Mouse (Mus musculus): ENCODE data around the gene Maml2. TPM values are rescaled to one million over a fixed set of nuclear protein-coding genes. Genes with fewer than 3 reads are reported as not detected.
A peak's percentile ranks its signal among the peaks of the same experiment; 100 is the strongest.

Maml2 gene
- polyA plus RNA-seq, 1 experiment from 2014 or later, result 9.5 TPM

DNA sequence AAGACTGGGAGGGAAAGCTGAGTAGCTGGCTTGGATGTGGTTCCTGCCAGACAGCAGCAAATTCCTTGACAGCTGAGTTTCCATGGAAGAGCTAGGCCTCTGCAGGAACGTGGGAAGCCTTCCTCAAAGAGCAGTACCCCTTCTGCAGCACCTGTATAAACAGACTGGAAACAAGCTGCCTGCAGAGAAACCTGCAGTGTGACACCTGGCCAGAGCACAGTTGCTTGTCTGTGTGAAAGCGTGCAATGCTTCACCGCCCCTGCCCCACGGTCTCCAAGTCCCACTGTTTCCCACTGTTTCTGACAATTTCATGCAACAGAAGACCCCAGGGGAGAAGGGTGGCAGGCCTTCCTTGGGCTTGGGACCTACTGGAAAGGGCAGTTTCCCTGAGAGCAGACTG is 241.8 kb downstream of the Maml2 start:
- H3K4me2 ChIP-seq, result no peak overlapping the region
- no peaks in the 10 kb centered on the region for H3K36me3 ChIP-seq
- WGBS, result 71% methylated on average over 4 of the region's 4 CpGs
- H3K4me3 ChIP-seq, result no peak overlapping the region
- no peak for ATAC-seq (replicated peaks; ENCODE audit: insufficient number of reproducible peaks, insufficient read depth, low FRiP score, low read depth)
- H3K27ac ChIP-seq, result no peak overlapping the region
- no peaks in the 10 kb centered on the region for H3K9me3 ChIP-seq (replicated peaks)
- H3K9ac ChIP-seq, result no peak overlapping the region
- no peaks in the 10 kb centered on the region for H3K27me3 ChIP-seq
- H3K4me1 ChIP-seq (replicated peaks), result peaks cover 22% of the 10 kb centered on the region

DNA sequence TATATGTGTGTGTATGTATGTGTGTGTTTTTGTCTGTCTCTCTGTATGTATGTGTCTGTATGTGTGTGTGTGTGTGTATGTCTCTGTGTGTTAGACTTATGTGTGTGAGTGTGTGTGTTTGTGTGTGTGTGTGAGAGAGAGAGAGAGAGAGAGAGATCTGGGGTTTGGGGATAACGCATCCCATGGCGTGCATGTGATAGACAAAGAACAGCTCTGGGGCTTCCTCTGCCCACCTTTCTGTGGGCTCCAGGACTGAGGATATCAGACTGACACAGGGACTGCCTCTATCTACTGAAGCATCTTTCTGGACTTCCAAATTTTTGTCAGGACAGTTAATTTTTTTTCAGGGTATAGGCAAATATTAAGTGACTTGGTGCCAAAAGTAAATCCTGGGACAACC is 242.5 kb downstream of the Maml2 start:
- H3K36me3 ChIP-seq, result no peaks in the 10 kb centered on the region
- no peak overlapping the region for H3K4me3 ChIP-seq
- H3K9ac ChIP-seq, result no peak overlapping the region
- no peaks in the 10 kb centered on the region for H3K9me3 ChIP-seq (replicated peaks)
- ATAC-seq (replicated peaks; ENCODE audit: insufficient number of reproducible peaks, insufficient read depth, low FRiP score, low read depth), result no peak
- H3K4me2 ChIP-seq, result no peak overlapping the region
- H3K4me1 ChIP-seq (replicated peaks), result peaks cover 22% of the 10 kb centered on the region
- H3K27me3 ChIP-seq, result no peaks in the 10 kb centered on the region
- 90% methylated on average over 2 of the region's 2 CpGs for WGBS
- H3K27ac ChIP-seq, result no peak overlapping the region

DNA sequence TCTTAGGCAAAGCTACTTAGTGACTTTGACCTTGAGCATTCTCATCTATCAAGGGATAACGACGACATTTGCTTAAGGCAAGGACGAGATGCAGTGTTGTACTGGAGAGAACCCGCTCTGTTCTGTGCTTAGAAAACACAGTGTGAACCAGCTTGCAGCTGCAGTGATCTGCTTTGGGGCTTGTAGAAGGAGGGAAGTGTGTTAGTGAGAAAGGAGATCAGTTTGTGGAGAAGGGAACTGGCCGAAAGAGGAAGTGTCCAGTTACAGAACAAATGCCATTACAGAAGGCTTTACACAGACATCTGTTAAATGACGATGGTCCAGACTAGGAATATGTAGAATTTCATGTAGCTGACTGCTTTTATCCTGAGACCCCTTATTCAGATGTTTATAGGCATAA is 243.0 kb downstream of the Maml2 start:
- H3K4me1 ChIP-seq (replicated peaks), result peaks cover 22% of the 10 kb centered on the region
- H3K9me3 ChIP-seq (replicated peaks), result no peaks in the 10 kb centered on the region
- H3K27ac ChIP-seq, result peak overlapping the region; percentile 1; the same call in 1 of the 2 replicates
- no peak overlapping the region for H3K9ac ChIP-seq
- no peak overlapping the region for H3K4me2 ChIP-seq
- 45% methylated on average over 6 of the region's 6 CpGs for WGBS
- no peak overlapping the region for H3K4me3 ChIP-seq
- ATAC-seq (replicated peaks; ENCODE audit: insufficient number of reproducible peaks, insufficient read depth, low FRiP score, low read depth), result no peak
- H3K27me3 ChIP-seq, result no peaks in the 10 kb centered on the region
- no peaks in the 10 kb centered on the region for H3K36me3 ChIP-seq

DNA sequence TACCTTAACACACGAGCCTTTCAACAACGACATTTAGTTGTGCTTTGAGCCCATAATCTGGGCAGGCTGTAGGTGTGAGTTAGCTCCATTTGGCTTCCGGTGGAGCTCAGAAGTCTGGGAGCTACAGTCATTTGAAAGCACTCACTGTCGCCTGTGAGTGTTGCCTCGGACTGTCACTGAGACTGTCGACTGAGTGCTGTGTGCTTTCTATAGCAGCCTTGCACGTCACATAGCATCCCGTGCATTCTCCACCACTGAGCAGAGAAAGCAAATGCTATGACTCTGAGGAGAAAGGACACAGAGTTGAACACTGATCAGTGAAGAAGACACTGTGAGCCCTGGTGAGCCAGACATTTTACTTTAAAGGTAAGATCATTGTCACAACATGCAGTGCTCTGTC is 245.4 kb downstream of the Maml2 start:
- H3K36me3 ChIP-seq, result no peaks in the 10 kb centered on the region
- H3K9me3 ChIP-seq (replicated peaks), result no peaks in the 10 kb centered on the region
- no peak overlapping the region for H3K4me3 ChIP-seq
- ATAC-seq (replicated peaks; ENCODE audit: insufficient number of reproducible peaks, insufficient read depth, low FRiP score, low read depth), result peak; percentile 70
- H3K27me3 ChIP-seq, result no peaks in the 10 kb centered on the region
- H3K4me2 ChIP-seq, result peak overlapping the region; percentile 38
- H3K27ac ChIP-seq, result 0 out of 2 replicates have a peak overlapping the region, but pooled peaks have one; percentile 31
- H3K9ac ChIP-seq, result peak overlapping the region; percentile 34; the same call in 1 of the 2 replicates
- peaks cover 15% of the 10 kb centered on the region for H3K4me1 ChIP-seq (replicated peaks)
- 24% methylated on average over 8 of the region's 8 CpGs for WGBS

DNA sequence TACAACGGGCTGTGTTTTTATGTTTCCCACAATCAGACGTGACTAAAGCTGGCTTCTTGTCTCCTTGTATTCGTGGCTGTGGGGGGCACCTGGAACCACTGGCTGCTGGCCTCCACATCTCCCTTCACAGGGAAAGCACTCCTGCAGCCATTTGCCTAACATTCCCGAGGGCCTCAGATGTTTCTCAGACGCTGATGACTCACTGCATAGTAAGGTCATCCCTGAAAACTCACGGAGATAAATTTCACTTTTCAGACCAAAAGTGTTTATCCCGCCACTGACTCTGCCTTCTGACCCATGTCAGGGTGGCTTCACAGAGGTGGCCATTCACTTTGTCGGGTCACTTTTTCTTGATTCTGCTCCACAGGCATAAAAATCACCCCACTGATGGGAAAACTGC is 246.4 kb downstream of the Maml2 start:
- H3K27me3 ChIP-seq, result no peaks in the 10 kb centered on the region
- H3K36me3 ChIP-seq, result no peaks in the 10 kb centered on the region
- peaks cover 15% of the 10 kb centered on the region for H3K4me1 ChIP-seq (replicated peaks)
- H3K9ac ChIP-seq, result no peak overlapping the region
- WGBS, result 44% methylated on average over 8 of the region's 8 CpGs
- no peak overlapping the region for H3K27ac ChIP-seq
- no peak overlapping the region for H3K4me3 ChIP-seq
- no peaks in the 10 kb centered on the region for H3K9me3 ChIP-seq (replicated peaks)
- no peak for ATAC-seq (replicated peaks; ENCODE audit: insufficient number of reproducible peaks, insufficient read depth, low FRiP score, low read depth)
- H3K4me2 ChIP-seq, result no peak overlapping the region

DNA sequence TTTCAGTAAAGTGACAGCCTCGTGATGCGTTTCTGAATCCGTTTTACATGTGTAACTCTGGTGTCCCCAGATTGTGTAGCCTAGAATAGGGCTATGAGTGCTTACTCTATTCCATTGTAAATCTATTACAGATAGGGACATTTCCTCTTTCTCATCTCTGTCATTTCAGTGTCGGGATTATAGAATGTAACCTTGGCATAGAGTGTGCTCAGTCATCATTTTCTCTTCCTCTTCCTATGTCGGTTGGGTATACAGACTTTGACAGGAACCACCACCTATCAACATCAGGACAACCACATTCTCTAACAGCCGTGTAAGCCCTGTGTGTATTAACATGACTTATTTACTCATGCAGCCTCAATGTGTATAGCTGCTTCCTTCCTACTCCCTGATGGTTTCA is 248.0 kb downstream of the Maml2 start:
- Histone ChIP-seq H3K36me3 (no peaks in the 10 kb centered on the region), H3K27me3 (no peaks in the 10 kb centered on the region), H3K9me3 (replicated peaks) (no peaks in the 10 kb centered on the region), H3K4me2 (no peak overlapping the region), H3K4me1 (replicated peaks) (peaks cover 22% of the 10 kb centered on the region), H3K27ac (no peak overlapping the region), H3K9ac (no peak overlapping the region), H3K4me3 (no peak overlapping the region)
- ATAC-seq (replicated peaks; ENCODE audit: insufficient number of reproducible peaks, insufficient read depth, low FRiP score, low read depth), result no peak
- 64% methylated on average over 6 of the region's 6 CpGs for WGBS

DNA sequence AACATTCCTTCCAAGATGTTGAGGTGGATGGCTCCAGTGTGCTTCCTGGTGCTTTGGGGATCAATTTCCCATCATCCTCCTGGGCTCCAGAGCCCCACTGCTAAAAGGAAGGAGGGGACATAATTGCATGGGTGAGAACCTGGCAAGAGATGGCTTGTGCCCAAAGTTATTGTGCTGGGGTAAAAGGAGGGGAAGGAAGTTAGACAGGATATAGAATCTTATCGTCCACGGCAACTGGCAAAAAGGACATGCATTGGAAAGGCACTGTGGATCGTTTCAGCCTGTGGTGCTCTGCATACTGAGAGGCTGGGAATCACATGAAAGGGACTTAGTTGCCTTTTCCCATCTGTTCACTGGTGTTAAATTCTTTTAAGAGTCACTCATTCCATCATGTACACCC is 252.2 kb downstream of the Maml2 start:
- Histone ChIP-seq H3K27me3 (no peaks in the 10 kb centered on the region), H3K27ac (no peak overlapping the region), H3K4me2 (no peak overlapping the region), H3K9ac (no peak overlapping the region), H3K4me1 (replicated peaks) (0 out of 2 replicates have a peak, but pooled peaks cover 9% of the 10 kb centered on the region), H3K9me3 (replicated peaks) (no peaks in the 10 kb centered on the region), H3K36me3 (no peaks in the 10 kb centered on the region), H3K4me3 (no peak overlapping the region)
- no peak for ATAC-seq (replicated peaks; ENCODE audit: insufficient number of reproducible peaks, insufficient read depth, low FRiP score, low read depth)
- 62% methylated on average over 3 of the region's 3 CpGs for WGBS

DNA sequence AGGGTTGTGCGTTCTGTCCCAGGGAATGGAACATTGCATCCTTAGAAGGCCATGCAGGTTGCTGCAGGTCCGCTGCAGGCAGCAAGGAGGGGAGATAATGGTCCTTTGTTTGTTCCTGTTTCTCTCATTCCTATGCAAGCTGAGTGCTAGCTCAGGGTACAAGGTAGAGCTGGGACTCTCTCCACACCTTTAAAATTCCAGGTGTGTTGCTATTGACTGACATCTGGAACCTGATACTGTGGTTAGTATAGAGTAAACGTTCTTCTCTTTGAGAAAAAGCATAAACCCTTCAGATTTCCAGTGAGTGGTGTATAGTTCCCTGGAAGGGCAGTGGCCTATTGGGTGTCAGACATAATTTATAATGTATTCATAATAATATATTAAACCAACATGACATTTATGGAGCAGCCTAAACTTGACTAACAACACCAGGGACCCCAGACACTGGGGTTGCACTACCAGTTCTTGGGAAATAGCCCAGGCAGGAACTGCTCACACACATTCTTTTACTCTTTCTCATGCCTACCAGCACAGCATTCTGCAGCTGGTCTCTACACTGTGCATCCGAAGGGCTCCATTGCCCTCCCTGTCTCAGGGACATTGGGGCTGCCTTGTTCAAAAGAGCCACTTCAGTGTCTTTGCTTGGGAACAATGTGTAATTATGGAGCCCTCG is 254.8 kb downstream of the Maml2 start:
- H3K4me3 ChIP-seq, result no peak overlapping the region

DNA sequence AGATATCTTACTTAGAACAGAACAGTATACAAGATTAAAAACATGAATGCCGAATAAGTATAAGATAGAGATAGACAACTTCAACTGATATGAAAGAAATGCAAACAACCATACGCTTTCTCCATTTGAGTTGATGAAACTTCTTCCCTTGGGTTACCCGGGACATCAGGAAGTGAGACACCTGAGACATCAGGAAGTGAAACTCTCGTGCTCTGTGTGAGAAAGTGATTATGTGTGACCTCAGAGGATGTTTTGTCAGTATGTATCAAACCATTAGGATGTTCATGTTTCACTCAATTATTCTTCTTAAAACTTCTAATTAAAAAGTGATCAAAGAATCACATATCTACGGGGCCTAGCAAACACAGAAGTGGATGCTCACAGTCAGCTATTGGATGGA is 257.0 kb downstream of the Maml2 start:
- H3K9ac ChIP-seq, result no peak overlapping the region
- no peaks in the 10 kb centered on the region for H3K27me3 ChIP-seq
- no peaks in the 10 kb centered on the region for H3K36me3 ChIP-seq
- no peak for ATAC-seq (replicated peaks; ENCODE audit: insufficient number of reproducible peaks, insufficient read depth, low FRiP score, low read depth)
- no peaks in the 10 kb centered on the region for H3K9me3 ChIP-seq (replicated peaks)
- WGBS, result 75% methylated on average over 5 of the region's 5 CpGs
- H3K4me1 ChIP-seq (replicated peaks), result peaks cover 14% of the 10 kb centered on the region
- no peak overlapping the region for H3K27ac ChIP-seq
- no peak overlapping the region for H3K4me2 ChIP-seq
- no peak overlapping the region for H3K4me3 ChIP-seq

More for the DNA sequence above, 254.8 kb downstream of the Maml2 start:
- Histone ChIP-seq H3K9me3 (replicated peaks) (no peaks in the 10 kb centered on the region), H3K36me3 (no peaks in the 10 kb centered on the region), H3K27ac (no peak overlapping the region), H3K9ac (no peak overlapping the region), H3K4me2 (no peak overlapping the region), H3K27me3 (no peaks in the 10 kb centered on the region), H3K4me1 (replicated peaks) (0 out of 2 replicates have a peak, but pooled peaks cover 11% of the 10 kb centered on the region)
- ATAC-seq (replicated peaks; ENCODE audit: insufficient number of reproducible peaks, insufficient read depth, low FRiP score, low read depth), result no peak
- 68% methylated on average over 5 of the region's 5 CpGs for WGBS

DNA sequence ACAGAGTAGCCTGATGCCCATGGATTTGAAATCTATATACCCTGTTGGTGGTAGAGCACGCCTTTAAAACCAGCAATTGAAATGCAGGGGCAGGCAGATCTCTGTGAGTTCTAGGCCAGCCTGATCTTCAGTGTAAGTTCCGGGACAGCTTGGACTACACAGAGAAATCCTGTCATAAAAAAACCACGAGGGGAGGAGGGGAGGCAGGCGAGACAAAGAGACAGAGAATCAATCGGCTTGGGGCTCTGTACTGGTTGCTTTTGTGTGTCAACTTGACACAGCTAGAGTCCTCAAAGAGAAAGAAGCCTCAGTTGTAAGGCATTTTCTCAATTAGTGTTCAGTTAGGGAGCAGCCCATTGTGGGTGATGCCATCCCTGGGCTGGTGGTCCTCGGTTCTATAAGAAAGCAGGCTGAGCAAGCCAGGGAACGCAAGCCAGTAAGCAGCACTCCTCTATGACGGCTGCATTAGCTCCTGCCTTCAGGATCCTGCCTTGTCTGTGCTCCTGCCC is 258.3 kb downstream of the Maml2 start:
- H3K9me3 ChIP-seq (replicated peaks), result no peaks in the 10 kb centered on the region
- no peak overlapping the region for H3K9ac ChIP-seq
- H3K27me3 ChIP-seq, result no peaks in the 10 kb centered on the region
- H3K4me1 ChIP-seq (replicated peaks), result peaks cover 8% of the 10 kb centered on the region
- 0 out of 2 replicates have a peak overlapping the region, but pooled peaks have one; percentile 2 for H3K27ac ChIP-seq
- H3K4me3 ChIP-seq, result no peak overlapping the region
- 76% methylated on average over 8 of the region's 8 CpGs for WGBS
- no peak for ATAC-seq (replicated peaks; ENCODE audit: insufficient number of reproducible peaks, insufficient read depth, low FRiP score, low read depth)
- no peaks in the 10 kb centered on the region for H3K36me3 ChIP-seq
- H3K4me2 ChIP-seq, result no peak overlapping the region

DNA sequence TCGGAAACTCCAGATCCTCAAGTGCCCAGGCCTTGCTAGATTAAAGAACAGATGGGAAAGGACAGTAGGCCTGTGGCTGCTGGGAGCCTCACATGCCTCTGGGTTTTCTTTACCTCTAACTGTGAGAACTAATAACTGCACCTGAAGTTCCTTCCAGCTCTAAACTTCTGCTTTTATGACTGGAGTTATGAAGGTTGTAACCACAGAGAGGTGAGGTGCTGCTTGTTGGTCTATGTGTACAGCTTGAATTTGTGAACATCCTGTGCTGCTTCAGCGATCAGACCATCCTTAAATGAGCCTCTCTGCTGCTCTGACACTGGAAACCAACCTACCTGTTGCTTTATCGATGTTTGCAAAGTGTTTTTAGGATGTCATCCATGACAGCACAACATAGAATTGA is 258.9 kb downstream of the Maml2 start:
- H3K27me3 ChIP-seq, result no peaks in the 10 kb centered on the region
- no peak overlapping the region for H3K4me3 ChIP-seq
- ATAC-seq (replicated peaks; ENCODE audit: insufficient number of reproducible peaks, insufficient read depth, low FRiP score, low read depth), result no peak
- peaks cover 8% of the 10 kb centered on the region for H3K4me1 ChIP-seq (replicated peaks)
- H3K9me3 ChIP-seq (replicated peaks), result no peaks in the 10 kb centered on the region
- no peak overlapping the region for H3K9ac ChIP-seq
- H3K27ac ChIP-seq, result 0 out of 2 replicates have a peak overlapping the region, but pooled peaks have one; percentile 2
- H3K36me3 ChIP-seq, result no peaks in the 10 kb centered on the region
- no peak overlapping the region for H3K4me2 ChIP-seq
- WGBS, result 82% methylated on average over 3 of the region's 3 CpGs

DNA sequence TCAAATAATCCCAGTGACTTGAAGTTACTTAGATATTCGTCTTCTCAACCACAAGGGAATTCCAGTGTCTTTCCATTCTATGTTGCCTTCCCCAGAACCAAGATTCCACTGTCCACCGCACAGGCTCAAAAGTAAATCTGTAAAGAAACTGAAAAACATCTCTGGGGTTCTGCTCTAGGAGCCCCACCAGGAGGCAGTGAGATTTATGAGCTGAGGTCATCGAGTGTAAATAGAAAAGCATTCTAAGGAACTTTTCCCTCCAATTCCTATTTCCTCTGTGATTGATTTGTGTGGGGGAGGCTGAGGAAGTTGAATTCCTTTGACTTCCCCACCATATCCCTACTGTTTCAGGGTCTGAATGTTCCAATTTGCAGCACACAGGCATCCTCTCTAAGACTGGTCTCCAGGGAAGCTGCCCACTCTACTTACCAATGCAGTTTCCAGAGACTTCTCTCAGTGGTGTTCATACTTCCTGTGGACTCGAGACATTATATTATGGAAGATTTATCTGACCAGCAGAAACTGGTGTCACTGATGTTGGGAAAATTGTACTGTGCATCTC is 261.1 kb downstream of the Maml2 start:
- Histone ChIP-seq H3K27me3 (no peaks in the 10 kb centered on the region), H3K9ac (no peak overlapping the region), H3K27ac (no peak overlapping the region), H3K9me3 (replicated peaks) (no peaks in the 10 kb centered on the region), H3K36me3 (no peaks in the 10 kb centered on the region), H3K4me2 (no peak overlapping the region), H3K4me3 (no peak overlapping the region), H3K4me1 (replicated peaks) (peaks cover 19% of the 10 kb centered on the region)
- WGBS, result 59% methylated on average over 4 of the region's 4 CpGs
- ATAC-seq (replicated peaks; ENCODE audit: insufficient number of reproducible peaks, insufficient read depth, low FRiP score, low read depth), result no peak

All from heart, embryonic 15.5 days (tissue).